Comparison of ENCODE assay signal across 19 mouse cellular contexts in the genomic region with DNA sequence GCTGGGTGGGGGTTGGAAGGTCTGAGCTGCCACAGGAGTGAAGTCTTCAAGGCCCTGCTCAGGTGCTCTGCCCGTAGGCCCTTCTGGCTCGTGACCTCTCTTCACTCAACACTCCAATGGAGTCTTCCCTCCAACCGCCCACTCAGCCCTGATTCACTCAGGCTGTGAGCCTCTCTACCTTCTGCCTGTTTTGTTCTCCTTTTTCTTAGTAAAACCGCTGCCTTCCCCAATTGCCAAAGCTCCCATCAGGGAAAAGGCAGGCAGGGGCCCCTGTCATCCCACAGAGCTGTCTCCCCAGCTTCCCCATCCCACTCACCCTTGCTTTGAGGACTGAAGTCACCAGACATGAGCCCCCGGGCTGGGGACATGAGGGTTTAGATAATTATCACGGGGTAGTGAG. TPM values are rescaled to one million over a fixed set of nuclear protein-coding genes. Genes with fewer than 3 reads are reported as not detected.
DNase-seq lines count a peak whose midpoint lies in the region; ATAC-seq and TF ChIP-seq lines count a peak whose summit lies in the region.
"Had no signal": no experiment of that assay in that cellular context is flagged by ENCODE, and none has a peak within 500 bp of the region (broad histone marks: within the 10 kb centered on the region; RNA-seq: fewer than 3 reads in every experiment).

No protein-coding gene starts in this region.

- no peaks in the 10 kb centered on the region for H3K9me3 ChIP-seq in heart, embryonic 14.5 days (ENCODE audit: control insufficient read depth, low read length)
- H3K9me3 ChIP-seq in liver, embryonic 16.5 days (replicated peaks; ENCODE audit: control insufficient read depth, low read length), result no peaks in the 10 kb centered on the region
- no peaks in the 10 kb centered on the region for H3K9me3 ChIP-seq in liver, embryonic 12.5 days (replicated peaks)
- no peaks in the 10 kb centered on the region for H3K9me3 ChIP-seq in MEL (replicated peaks; ENCODE audit: insufficient read depth, low read length)
- no peaks in the 10 kb centered on the region for H3K9me3 ChIP-seq in hindbrain, embryonic 11.5 days (ENCODE audit: control insufficient read depth, low read length)
- H3K9me3 ChIP-seq: embryonic facial prominence, embryonic 12.5 days; forebrain, embryonic 10.5 days; liver, embryonic 13.5 days; neural tube, embryonic 12.5 days; stomach, embryonic 15.5 days had no signal

- WGBS in heart, embryonic 14.5 days, result 55% methylated on average over 6 of the region's 6 CpGs
- WGBS in liver, embryonic 16.5 days (ENCODE audit: insufficient replicate concordance), result 41% methylated on average over 6 of the region's 6 CpGs
- WGBS in liver, embryonic 12.5 days (ENCODE audit: insufficient replicate concordance), result 47% methylated on average over 6 of the region's 6 CpGs
- WGBS in hindbrain, embryonic 11.5 days, result 83% methylated on average over 6 of the region's 6 CpGs

- DNase-seq in heart, postnatal 4 days, result no peak
- no peak for DNase-seq in MEL (ENCODE audit: low read depth, low spot score)
- DNase-seq in brain, adult 2 months (ENCODE audit: low read depth, low spot score), result peak; percentile 62
- no peak for DNase-seq in hindbrain, embryonic 11.5 days (ENCODE audit: low spot score)
- DNase-seq in cerebellum, adult 18-20 months, result no peak
- DNase-seq: adrenal gland, postnatal 10 days; cerebellum, postnatal 25 days; kidney, adult 18-20 months; kidney, postnatal 25 days; layer of hippocampus, postnatal 36 days; liver, embryonic 13.5 days had no signal

- TF ChIP-seq CTCF in MEL (IDR thresholded peaks at IDR 0.05 in 2 of 3, conservative IDR thresholded peaks at IDR 0.05 in 1 of 3; ENCODE audit: control insufficient read depth in 1 of 3, insufficient read depth in 1 of 3, low read depth in 2 of 3, low read length in 3 of 3, poor library complexity in 1 of 3, severe bottlenecking in 1 of 3), result no peak

- no peaks in the 10 kb centered on the region for H3K27me3 ChIP-seq in heart, embryonic 14.5 days (ENCODE audit: control insufficient read depth, insufficient read depth, low read length)
- H3K27me3 ChIP-seq in liver, embryonic 16.5 days (ENCODE audit: control insufficient read depth, insufficient read depth, low read depth, low read length), result no peaks in the 10 kb centered on the region
- 0 out of 2 replicates have a peak, but pooled peaks cover 8% of the 10 kb centered on the region for H3K27me3 ChIP-seq in liver, embryonic 12.5 days (replicated peaks)
- H3K27me3 ChIP-seq in MEL (ENCODE audit: control insufficient read depth in 1 of 2, insufficient read depth in 2 of 2, low read length in 2 of 2), result no peaks in the 10 kb centered on the region; a peak in 1 of 4 replicates
- H3K27me3 ChIP-seq in hindbrain, embryonic 11.5 days (ENCODE audit: control insufficient read depth, insufficient read depth, low read length), result no peaks in the 10 kb centered on the region
- H3K27me3 ChIP-seq: embryonic facial prominence, embryonic 12.5 days; liver, embryonic 13.5 days; neural tube, embryonic 12.5 days; stomach, embryonic 15.5 days had no signal

- no peak for TF ChIP-seq EP300 in MEL (IDR thresholded peaks at IDR 0.05; ENCODE audit: low read depth in 1 of 2, low read length in 2 of 2)

- 0 out of 4 replicates have a peak overlapping the region, but pooled peaks of 1 of the 2 experiments have one; percentile 14 for H3K27ac ChIP-seq in heart, embryonic 14.5 days (replicated peaks in 1 of 2; ENCODE audit: control insufficient read depth in 1 of 2, insufficient read depth in 1 of 2, low read depth in 2 of 2, low read length in 2 of 2)
- peak overlapping the region; percentile 9; the same call in 1 of the 2 replicates for H3K27ac ChIP-seq in liver, embryonic 16.5 days (ENCODE audit: low read length)
- H3K27ac ChIP-seq in liver, embryonic 12.5 days, result no peak overlapping the region
- no peak overlapping the region for H3K27ac ChIP-seq in MEL (ENCODE audit: control insufficient read depth, low read depth, low read length)
- H3K27ac ChIP-seq in hindbrain, embryonic 11.5 days (ENCODE audit: low read depth, low read length), result no peak overlapping the region
- H3K27ac ChIP-seq: embryonic facial prominence, embryonic 12.5 days; forebrain, embryonic 10.5 days; hindbrain, postnatal 0 days; liver, embryonic 13.5 days; neural tube, embryonic 12.5 days; stomach, embryonic 15.5 days had no signal

- no peaks in the 10 kb centered on the region for H3K36me3 ChIP-seq in heart, embryonic 14.5 days (ENCODE audit: control insufficient read depth, insufficient read depth, low read length)
- no peaks in the 10 kb centered on the region for H3K36me3 ChIP-seq in liver, embryonic 16.5 days (ENCODE audit: control insufficient read depth, insufficient read depth)
- no peaks in the 10 kb centered on the region for H3K36me3 ChIP-seq in liver, embryonic 12.5 days
- H3K36me3 ChIP-seq in MEL (ENCODE audit: control insufficient read depth in 1 of 2, insufficient read depth in 2 of 2, low read length in 2 of 2), result no peaks in the 10 kb centered on the region
- no peaks in the 10 kb centered on the region for H3K36me3 ChIP-seq in hindbrain, embryonic 11.5 days (ENCODE audit: control insufficient read depth, insufficient read depth, low read length)
- H3K36me3 ChIP-seq: embryonic facial prominence, embryonic 12.5 days; forebrain, embryonic 10.5 days; liver, embryonic 13.5 days; neural tube, embryonic 12.5 days; stomach, embryonic 15.5 days had no signal

- peaks cover 7% of the 10 kb centered on the region in 2 experiments; a peak in 3 of 4 replicates for H3K4me1 ChIP-seq in heart, embryonic 14.5 days (ENCODE audit: control insufficient read depth in 2 of 2, insufficient read depth in 2 of 2, low read length in 2 of 2)
- peaks cover 8% of the 10 kb centered on the region; the same call in 1 of the 2 replicates for H3K4me1 ChIP-seq in liver, embryonic 16.5 days (ENCODE audit: control insufficient read depth, low read depth, low read length)
- H3K4me1 ChIP-seq in liver, embryonic 12.5 days, result peaks cover 20% of the 10 kb centered on the region
- H3K4me1 ChIP-seq in MEL (ENCODE audit: control insufficient read depth in 1 of 2, insufficient read depth in 2 of 2, low read length in 2 of 2), result peaks cover 0 to 7% of the 10 kb centered on the region in 2 experiments; a peak in 1 of 4 replicates
- H3K4me1 ChIP-seq in hindbrain, embryonic 11.5 days (replicated peaks; ENCODE audit: control insufficient read depth, insufficient read depth, low read length), result no peaks in the 10 kb centered on the region
- H3K4me1 ChIP-seq: neural tube, embryonic 12.5 days; stomach, embryonic 15.5 days had no signal

- 0 out of 2 replicates have a peak overlapping the region, but pooled peaks have one; percentile 16 for H3K9ac ChIP-seq in heart, embryonic 14.5 days (ENCODE audit: low read length)
- no peak overlapping the region for H3K9ac ChIP-seq in liver, embryonic 16.5 days (ENCODE audit: low read depth, low read length)
- H3K9ac ChIP-seq in liver, embryonic 12.5 days, result no peak overlapping the region
- no peak overlapping the region for H3K9ac ChIP-seq in MEL (ENCODE audit: control insufficient read depth, low read depth, low read length, poor library complexity, severe bottlenecking)
- no peak overlapping the region for H3K9ac ChIP-seq in hindbrain, embryonic 11.5 days (ENCODE audit: low read depth, low read length)
- H3K9ac ChIP-seq: embryonic facial prominence, embryonic 12.5 days; liver, embryonic 13.5 days; neural tube, embryonic 12.5 days; stomach, embryonic 15.5 days had no signal

- no peak for TF ChIP-seq RAD21 in MEL (IDR thresholded peaks at IDR 0.05; ENCODE audit: low read depth, low read length)

- no peak overlapping the region for H3K4me3 ChIP-seq in heart, embryonic 14.5 days (ENCODE audit: control insufficient read depth in 1 of 2, insufficient read depth in 1 of 2, low read depth in 1 of 2, low read length in 2 of 2)
- no peak overlapping the region for H3K4me3 ChIP-seq in liver, embryonic 16.5 days (ENCODE audit: low read depth, low read length)
- H3K4me3 ChIP-seq in liver, embryonic 12.5 days, result no peak overlapping the region
- no peak overlapping the region for H3K4me3 ChIP-seq in MEL (ENCODE audit: control insufficient read depth in 1 of 2, insufficient read depth in 1 of 2, low read depth in 2 of 2, low read length in 2 of 2)
- H3K4me3 ChIP-seq in hindbrain, embryonic 11.5 days (ENCODE audit: low read depth, low read length), result no peak overlapping the region
- H3K4me3 ChIP-seq: embryonic facial prominence, embryonic 12.5 days; forebrain, embryonic 10.5 days; liver, embryonic 13.5 days; neural tube, embryonic 12.5 days; stomach, embryonic 15.5 days had no signal

- no peaks in the 10 kb centered on the region for H3K79me2 ChIP-seq in MEL (ENCODE audit: control insufficient read depth, insufficient read depth, low read length, poor library complexity)

- no peak for ATAC-seq in heart, embryonic 14.5 days (ENCODE audit: insufficient number of reproducible peaks, insufficient read depth, low FRiP score, low read depth)
- ATAC-seq in liver, embryonic 16.5 days (ENCODE audit: low read depth), result no peak
- no peak for ATAC-seq in liver, embryonic 12.5 days
- no peak for ATAC-seq in hindbrain, embryonic 11.5 days (ENCODE audit: low FRiP score)
- ATAC-seq: hindbrain, postnatal 0 days had no signal

- TF ChIP-seq POLR2A in MEL (IDR thresholded peaks at IDR 0.05; ENCODE audit: control insufficient read depth in 1 of 2, insufficient read depth in 1 of 2, low read depth in 1 of 2, low read length in 2 of 2, poor library complexity in 1 of 2), result no peak

- H3K4me2 ChIP-seq in heart, embryonic 14.5 days (ENCODE audit: low read length), result no peak overlapping the region
- no peak overlapping the region for H3K4me2 ChIP-seq in liver, embryonic 16.5 days (ENCODE audit: low read depth, low read length)
- H3K4me2 ChIP-seq in liver, embryonic 12.5 days, result no peak overlapping the region
- H3K4me2 ChIP-seq in hindbrain, embryonic 11.5 days (replicated peaks; ENCODE audit: low read depth, low read length), result no peak overlapping the region
- H3K4me2 ChIP-seq: embryonic facial prominence, embryonic 12.5 days; liver, embryonic 13.5 days; neural tube, embryonic 12.5 days; stomach, embryonic 15.5 days had no signal

RNA-seq across cellular contexts. Expression of gene Tmem189, which starts 25.4 kb away (rescaled TPM):
- 40.6 and 40.9 TPM in 2 replicates for polyA plus RNA-seq in heart, embryonic 14.5 days (2014; fragmentation: Nextera tagmentation; extraction: Ambion mirVana)
- 10 to 100 TPM; 41.1 to 41.6 TPM for total RNA-seq in heart, postnatal 4 days (2021)
- 13.7 and 14.0 TPM in 2 replicates for polyA plus RNA-seq in liver, embryonic 16.5 days (2015; fragmentation: Nextera tagmentation; extraction: Ambion mirVana)
- polyA plus RNA-seq in liver, embryonic 12.5 days (2016; fragmentation: Nextera tagmentation; extraction: Ambion mirVana), result 27.3 and 30.4 TPM in 2 replicates
- total RNA-seq in MEL (2012; rRNA removed), result 18.2 and 21.7 TPM in 2 replicates
- 10 to 100 TPM in 1 of 2 experiments, not detected in 1; 46.5 TPM for polyA plus RNA-seq in MEL (2012; ENCODE audit: insufficient read depth in 1 of 2, insufficient read length in 2 of 2, low read depth in 1 of 2, low replicate concordance in 2 of 2, missing spikeins in 1 of 2)
- polyA plus RNA-seq in hindbrain, embryonic 11.5 days (2014; fragmentation: Nextera tagmentation; extraction: Ambion mirVana), result 27.5 and 34.0 TPM in 2 replicates

RNA-seq across cellular contexts. Expression of gene Cebpb, which starts 26.3 kb away (rescaled TPM):
- 14.2 and 17.0 TPM in 2 replicates for polyA plus RNA-seq in heart, embryonic 14.5 days (2014; fragmentation: Nextera tagmentation; extraction: Ambion mirVana)
- 10 to 100 TPM; 15.9 to 16.6 TPM for total RNA-seq in heart, postnatal 4 days (2021)
- polyA plus RNA-seq in liver, embryonic 16.5 days (2015; fragmentation: Nextera tagmentation; extraction: Ambion mirVana), result 0.46 and 0.61 TPM in 2 replicates
- 21.8 and 23.4 TPM in 2 replicates for polyA plus RNA-seq in liver, embryonic 12.5 days (2016; fragmentation: Nextera tagmentation; extraction: Ambion mirVana)
- 9.9 and 20.8 TPM in 2 replicates for total RNA-seq in MEL (2012; rRNA removed)
- 10 to 100 TPM in 1 of 2 experiments, not detected in 1; 10.7 TPM for polyA plus RNA-seq in MEL (2012; ENCODE audit: insufficient read depth in 1 of 2, insufficient read length in 2 of 2, low read depth in 1 of 2, low replicate concordance in 2 of 2, missing spikeins in 1 of 2)
- 1.5 and 3.1 TPM in 2 replicates for polyA plus RNA-seq in hindbrain, embryonic 11.5 days (2014; fragmentation: Nextera tagmentation; extraction: Ambion mirVana)

RNA-seq across cellular contexts. Expression of gene Gm20431, which starts 53.7 kb away (rescaled TPM):
- 0.19 and 5.2 TPM in 2 replicates for polyA plus RNA-seq in heart, embryonic 14.5 days (2014; fragmentation: Nextera tagmentation; extraction: Ambion mirVana)
- 10 to 100 TPM; 23.0 to 26.1 TPM for total RNA-seq in heart, postnatal 4 days (2021)
- not detected in 2 replicates for polyA plus RNA-seq in liver, embryonic 16.5 days (2015; fragmentation: Nextera tagmentation; extraction: Ambion mirVana)
- polyA plus RNA-seq in liver, embryonic 12.5 days (2016; fragmentation: Nextera tagmentation; extraction: Ambion mirVana), result 1.8 and 4.8 TPM in 2 replicates
- total RNA-seq in MEL (2012; rRNA removed), result 5.2 and 8.1 TPM in 2 replicates
- polyA plus RNA-seq in MEL (2012; ENCODE audit: insufficient read depth in 1 of 2, insufficient read length in 2 of 2, low read depth in 1 of 2, low replicate concordance in 2 of 2, missing spikeins in 1 of 2), result 1 to 10 TPM in 1 of 2 experiments, not detected in 1; 5.9 TPM
- 4.0 and 8.4 TPM in 2 replicates for polyA plus RNA-seq in hindbrain, embryonic 11.5 days (2014; fragmentation: Nextera tagmentation; extraction: Ambion mirVana)
- polyA plus RNA-seq: liver, embryonic 13.5 days had no signal
